Mouse (Mus musculus): Measurements from ENCODE around the gene Prkacb. TPM values are rescaled to one million over a fixed set of nuclear protein-coding genes. Genes with fewer than 3 reads are reported as not detected.

Gene Prkacb
- polyA plus RNA-seq, 1 experiment = 15.1 TPM

DNA sequence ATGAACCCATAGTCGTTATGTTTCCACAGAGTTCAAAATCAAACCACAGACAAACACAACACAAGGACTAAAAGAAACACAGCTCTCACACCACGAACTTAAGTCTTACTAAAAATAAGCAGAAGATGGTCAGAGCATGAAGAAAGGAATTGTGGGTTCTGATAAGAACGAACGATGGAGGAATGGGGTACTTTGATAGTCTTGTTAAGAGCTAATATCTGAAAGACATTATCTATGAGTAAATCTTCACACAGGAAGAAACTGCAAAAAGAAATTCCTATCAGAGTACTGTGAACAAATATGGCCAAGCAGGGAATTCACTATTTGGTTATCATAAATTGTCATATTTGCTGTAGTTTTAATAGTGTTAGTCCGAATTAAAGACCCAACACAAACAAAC lies 36.1 kb downstream of the Prkacb start:
- H3K4me3 ChIP-seq (ENCODE audit: insufficient read depth, poor library complexity, severe bottlenecking) = no peak overlapping the region
- H3K79me3 ChIP-seq (ENCODE audit: low read depth) = peaks cover 4% of the 10 kb centered on the region
- no peak for TF ChIP-seq MYOG (IDR thresholded peaks at IDR 0.05; ENCODE audit: control insufficient read depth, extremely low read depth, insufficient read length)
- TF ChIP-seq MAX (IDR thresholded peaks at IDR 0.05) = no peak
- no peak for TF ChIP-seq CEBPB (IDR thresholded peaks at IDR 0.05; ENCODE audit: low read depth)
- TF ChIP-seq FOSL1 (IDR thresholded peaks at IDR 0.05; ENCODE audit: insufficient read depth, low read length, poor library complexity, severe bottlenecking) = no peak
- no peak for TF ChIP-seq MYOD1 (IDR thresholded peaks at IDR 0.05; ENCODE audit: control insufficient read depth, insufficient read length, low read depth)
- no peak for TF ChIP-seq CTCF (IDR thresholded peaks at IDR 0.05; ENCODE audit: control insufficient read depth, insufficient read depth, insufficient read length)
- TF ChIP-seq USF1 (IDR thresholded peaks at IDR 0.05; ENCODE audit: low read depth) = no peak
- no peaks in the 10 kb centered on the region for H3K36me3 ChIP-seq (ENCODE audit: control insufficient read depth, insufficient read depth)
- peaks cover 12% of the 10 kb centered on the region for H3K79me2 ChIP-seq (ENCODE audit: control insufficient read depth, insufficient read depth)
- no peak overlapping the region for H3ac ChIP-seq (ENCODE audit: control insufficient read depth, insufficient read length, low read depth)
- H3K27me3 ChIP-seq (ENCODE audit: control insufficient read depth, insufficient read depth, insufficient read length) = no peaks in the 10 kb centered on the region

DNA sequence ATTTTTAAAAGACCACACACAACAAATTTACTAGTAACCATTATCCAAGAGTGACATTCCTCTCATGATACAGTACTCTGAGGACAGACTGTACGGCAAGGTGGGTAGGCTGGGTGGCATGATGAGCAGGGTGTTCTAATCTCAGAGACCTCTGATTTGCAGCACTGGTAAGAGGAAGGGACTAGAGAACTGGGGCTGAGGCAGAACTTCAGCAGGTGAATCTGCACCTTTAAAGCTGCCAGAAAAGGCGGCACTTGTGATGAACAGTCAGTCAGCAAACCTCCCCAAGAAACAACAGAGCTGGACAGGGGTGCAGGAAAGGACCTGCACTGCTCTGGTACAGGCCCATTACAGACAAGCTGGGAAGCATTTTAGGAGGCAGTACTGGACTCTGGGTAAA lies 41.9 kb downstream of the Prkacb start:
- no peak overlapping the region for H3K4me3 ChIP-seq (ENCODE audit: insufficient read depth, poor library complexity, severe bottlenecking)
- H3ac ChIP-seq (ENCODE audit: control insufficient read depth, insufficient read length, low read depth) = no peak overlapping the region
- no peaks in the 10 kb centered on the region for H3K36me3 ChIP-seq (ENCODE audit: control insufficient read depth, insufficient read depth)
- H3K27me3 ChIP-seq (ENCODE audit: control insufficient read depth, insufficient read depth, insufficient read length) = no peaks in the 10 kb centered on the region
- H3K79me3 ChIP-seq (ENCODE audit: low read depth) = peaks cover 5% of the 10 kb centered on the region
- TF ChIP-seq MYOG (IDR thresholded peaks at IDR 0.05; ENCODE audit: control insufficient read depth, extremely low read depth, insufficient read length) (no peak), CTCF (IDR thresholded peaks at IDR 0.05; ENCODE audit: control insufficient read depth, insufficient read depth, insufficient read length) (no peak)
- H3K79me2 ChIP-seq (ENCODE audit: control insufficient read depth, insufficient read depth) = peaks cover 23% of the 10 kb centered on the region

DNA sequence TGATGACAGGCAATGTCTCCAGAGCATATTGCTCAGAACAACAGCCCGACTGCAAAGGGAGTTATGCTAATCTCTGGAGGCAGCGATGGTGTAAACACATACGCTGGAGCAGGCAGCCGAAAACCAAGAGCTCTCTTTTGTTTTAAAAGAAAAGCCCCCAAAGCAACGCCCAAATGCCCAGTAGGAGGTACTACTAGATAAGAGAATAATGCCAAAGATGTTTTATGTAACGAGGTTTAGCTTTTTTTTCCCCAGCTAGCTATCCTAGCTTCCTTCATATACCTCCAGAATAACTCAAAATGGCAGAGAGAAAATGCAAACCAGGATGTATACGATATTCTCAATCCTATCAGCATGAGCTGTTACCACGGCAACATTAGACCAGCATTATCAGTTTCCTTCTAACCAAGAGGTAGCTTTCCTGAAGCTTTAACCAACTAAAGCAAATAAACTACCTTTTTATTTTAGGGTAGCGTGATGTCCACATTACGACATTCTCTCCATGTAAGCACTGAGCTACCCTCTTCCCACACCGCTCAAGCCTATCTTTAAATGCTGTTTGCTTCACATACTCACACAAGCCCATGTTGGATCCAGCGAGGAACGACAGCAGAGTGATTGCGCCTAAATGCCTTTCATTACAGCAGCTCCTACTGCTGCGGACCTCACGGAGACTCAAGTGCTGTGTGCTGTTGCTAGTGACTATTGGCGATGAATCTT lies 42.7 kb downstream of the Prkacb start:
- Histone ChIP-seq H3ac (ENCODE audit: control insufficient read depth, insufficient read length, low read depth) (no peak overlapping the region), H3K79me2 (ENCODE audit: control insufficient read depth, insufficient read depth) (peaks cover 23% of the 10 kb centered on the region), H3K4me3 (ENCODE audit: insufficient read depth, poor library complexity, severe bottlenecking) (no peak overlapping the region), H3K79me3 (ENCODE audit: low read depth) (peaks cover 5% of the 10 kb centered on the region), H3K27me3 (ENCODE audit: control insufficient read depth, insufficient read depth, insufficient read length) (no peaks in the 10 kb centered on the region), H3K36me3 (ENCODE audit: control insufficient read depth, insufficient read depth) (no peaks in the 10 kb centered on the region)
- TF ChIP-seq FOSL1 (IDR thresholded peaks at IDR 0.05; ENCODE audit: insufficient read depth, low read length, poor library complexity, severe bottlenecking) = no peak
- TF ChIP-seq MYOG (IDR thresholded peaks at IDR 0.05; ENCODE audit: control insufficient read depth, extremely low read depth, insufficient read length) = no peak

DNA sequence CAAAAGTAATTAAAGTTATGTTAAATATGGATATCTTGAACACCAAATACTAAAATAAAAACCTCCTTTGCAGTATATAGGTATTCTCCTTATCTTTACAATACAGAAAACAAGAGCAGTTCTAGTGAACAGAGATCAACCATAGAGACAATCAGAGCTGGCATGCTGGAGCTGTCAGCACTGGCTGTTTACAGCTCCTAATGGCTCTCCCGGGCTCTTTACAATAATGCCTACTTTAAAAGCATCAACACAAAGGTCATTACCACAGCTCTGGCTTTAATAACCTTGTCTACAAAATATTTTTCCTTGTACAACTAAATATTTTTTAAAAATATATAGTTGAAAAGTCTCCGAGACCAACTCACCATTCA lies 43.2 kb downstream of the Prkacb start:
- no peak overlapping the region for H3K4me3 ChIP-seq (ENCODE audit: insufficient read depth, poor library complexity, severe bottlenecking)
- no peaks in the 10 kb centered on the region for H3K27me3 ChIP-seq (ENCODE audit: control insufficient read depth, insufficient read depth, insufficient read length)
- H3K79me3 ChIP-seq (ENCODE audit: low read depth) = peaks cover 5% of the 10 kb centered on the region
- no peaks in the 10 kb centered on the region for H3K36me3 ChIP-seq (ENCODE audit: control insufficient read depth, insufficient read depth)
- H3ac ChIP-seq (ENCODE audit: control insufficient read depth, insufficient read length, low read depth) = no peak overlapping the region
- no peak for TF ChIP-seq MYOD1 (IDR thresholded peaks at IDR 0.05; ENCODE audit: control insufficient read depth, insufficient read length, low read depth)
- TF ChIP-seq CTCF (IDR thresholded peaks at IDR 0.05; ENCODE audit: control insufficient read depth, insufficient read depth, insufficient read length) = no peak
- no peak for TF ChIP-seq CEBPB (IDR thresholded peaks at IDR 0.05; ENCODE audit: low read depth)
- no peak for TF ChIP-seq MAX (IDR thresholded peaks at IDR 0.05)
- no peak for TF ChIP-seq FOSL1 (IDR thresholded peaks at IDR 0.05; ENCODE audit: insufficient read depth, low read length, poor library complexity, severe bottlenecking)
- no peak for TF ChIP-seq MYOG (IDR thresholded peaks at IDR 0.05; ENCODE audit: control insufficient read depth, extremely low read depth, insufficient read length)
- TF ChIP-seq USF1 (IDR thresholded peaks at IDR 0.05; ENCODE audit: low read depth) = no peak
- H3K79me2 ChIP-seq (ENCODE audit: control insufficient read depth, insufficient read depth) = peaks cover 23% of the 10 kb centered on the region

DNA sequence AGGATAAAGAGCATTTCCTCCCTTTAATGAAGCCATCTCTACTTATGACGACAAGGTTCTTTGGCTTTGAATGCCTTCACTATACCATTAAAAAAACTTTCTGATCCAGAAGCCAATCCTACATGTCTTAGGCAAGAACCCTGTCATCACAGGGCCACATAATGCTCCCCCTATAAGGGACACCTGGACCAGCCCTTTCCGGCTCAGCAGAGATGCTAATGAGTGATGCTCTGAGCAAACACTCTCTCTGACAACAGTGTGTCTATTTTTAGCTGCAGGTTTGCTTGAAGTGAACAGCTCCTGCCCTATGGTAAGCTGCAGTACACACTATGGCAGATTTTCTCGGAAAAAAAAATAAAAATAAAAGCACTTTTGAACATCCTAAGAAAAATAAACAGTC lies 43.9 kb downstream of the Prkacb start:
- Histone ChIP-seq H3K79me2 (ENCODE audit: control insufficient read depth, insufficient read depth) (peaks cover 23% of the 10 kb centered on the region), H3K36me3 (ENCODE audit: control insufficient read depth, insufficient read depth) (no peaks in the 10 kb centered on the region), H3K27me3 (ENCODE audit: control insufficient read depth, insufficient read depth, insufficient read length) (no peaks in the 10 kb centered on the region), H3K4me3 (ENCODE audit: insufficient read depth, poor library complexity, severe bottlenecking) (no peak overlapping the region), H3ac (ENCODE audit: control insufficient read depth, insufficient read length, low read depth) (no peak overlapping the region), H3K79me3 (ENCODE audit: low read depth) (peaks cover 1% of the 10 kb centered on the region)
- TF ChIP-seq MYOD1 (IDR thresholded peaks at IDR 0.05; ENCODE audit: control insufficient read depth, insufficient read length, low read depth) (no peak), USF1 (IDR thresholded peaks at IDR 0.05; ENCODE audit: low read depth) (no peak), FOSL1 (IDR thresholded peaks at IDR 0.05; ENCODE audit: insufficient read depth, low read length, poor library complexity, severe bottlenecking) (no peak), MYOG (IDR thresholded peaks at IDR 0.05; ENCODE audit: control insufficient read depth, extremely low read depth, insufficient read length) (no peak), CEBPB (IDR thresholded peaks at IDR 0.05; ENCODE audit: low read depth) (no peak), MAX (IDR thresholded peaks at IDR 0.05) (no peak), CTCF (IDR thresholded peaks at IDR 0.05; ENCODE audit: control insufficient read depth, insufficient read depth, insufficient read length) (no peak)

DNA sequence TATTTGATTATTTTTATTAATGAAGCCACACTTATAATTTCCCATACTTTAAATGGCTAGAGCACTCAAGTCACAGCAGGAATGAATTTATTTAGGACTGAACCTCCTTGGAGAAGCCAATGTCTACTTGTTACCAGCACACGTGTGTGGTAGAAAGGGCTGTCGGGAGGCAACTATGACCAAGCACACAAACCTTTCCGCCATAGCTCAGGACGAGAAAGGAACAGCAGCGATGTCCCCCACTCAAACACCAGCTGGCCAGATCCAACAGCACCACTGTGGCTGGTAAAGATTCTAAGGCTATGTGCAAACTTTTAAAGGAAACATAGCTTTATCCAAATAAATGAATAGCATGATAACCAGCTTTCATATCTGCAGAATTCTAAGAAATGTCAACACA lies 44.4 kb downstream of the Prkacb start:
- H3K27me3 ChIP-seq (ENCODE audit: control insufficient read depth, insufficient read depth, insufficient read length) = no peaks in the 10 kb centered on the region
- no peak overlapping the region for H3K4me3 ChIP-seq (ENCODE audit: insufficient read depth, poor library complexity, severe bottlenecking)
- H3ac ChIP-seq (ENCODE audit: control insufficient read depth, insufficient read length, low read depth) = no peak overlapping the region
- peaks cover 23% of the 10 kb centered on the region for H3K79me2 ChIP-seq (ENCODE audit: control insufficient read depth, insufficient read depth)
- H3K79me3 ChIP-seq (ENCODE audit: low read depth) = peaks cover 1% of the 10 kb centered on the region
- H3K36me3 ChIP-seq (ENCODE audit: control insufficient read depth, insufficient read depth) = no peaks in the 10 kb centered on the region
- no peak for TF ChIP-seq MYOG (IDR thresholded peaks at IDR 0.05; ENCODE audit: control insufficient read depth, extremely low read depth, insufficient read length)
- TF ChIP-seq MYOD1 (IDR thresholded peaks at IDR 0.05; ENCODE audit: control insufficient read depth, insufficient read length, low read depth) = no peak
- TF ChIP-seq CTCF (IDR thresholded peaks at IDR 0.05; ENCODE audit: control insufficient read depth, insufficient read depth, insufficient read length) = no peak
- TF ChIP-seq MAX (IDR thresholded peaks at IDR 0.05) = no peak
- TF ChIP-seq CEBPB (IDR thresholded peaks at IDR 0.05; ENCODE audit: low read depth) = no peak
- TF ChIP-seq FOSL1 (IDR thresholded peaks at IDR 0.05; ENCODE audit: insufficient read depth, low read length, poor library complexity, severe bottlenecking) = no peak
- TF ChIP-seq USF1 (IDR thresholded peaks at IDR 0.05; ENCODE audit: low read depth) = no peak

All from C2C12 (cell line).